Mouse (Mus musculus): ENCODE measurements around the gene Gltpd2. TPM values are rescaled to one million over a fixed set of nuclear protein-coding genes. Genes with fewer than 3 reads are reported as not detected.
A peak's percentile ranks its signal among the peaks of the same experiment; 100 is the strongest.
"Not testable (repeated sequence)": the region's sequence is repeated elsewhere in the genome, so short reads cannot be mapped to it uniquely, and the experiment has no call there.

Gltpd2 gene
- total RNA-seq (2021), result not detected
- long read RNA-seq, experiment 1, result 0 reads
- long read RNA-seq, experiment 2, result 0 reads

DNA sequence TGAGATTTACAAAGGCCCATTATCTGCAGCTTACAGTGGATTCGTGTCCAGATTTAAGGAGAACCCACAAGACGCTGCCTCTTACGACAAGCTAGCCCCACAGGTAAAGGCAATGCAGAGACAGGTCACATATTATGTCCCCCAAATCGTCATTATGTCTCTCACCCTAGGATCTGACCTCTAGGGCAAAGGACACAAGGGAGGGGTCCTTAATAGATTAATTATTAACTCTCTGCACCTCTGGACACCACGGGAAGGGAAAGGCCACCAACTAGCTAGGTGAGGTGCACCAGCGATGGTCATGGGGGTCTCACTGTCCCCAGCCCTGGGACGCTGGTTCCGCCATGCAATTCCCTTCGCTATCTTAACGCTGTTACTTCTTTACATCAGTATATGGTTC lies at the start of gene Gltpd2:
Gene Gltpd2 (plus strand): TSS at position 274 of the 400 bp plus-strand sequence.
- H3K27ac ChIP-seq, result peak within 1 kb of the TSS; percentile 65; the same call in 1 of the 2 replicates
- no peak for TF ChIP-seq CTCF (conservative IDR thresholded peaks at IDR 0.05)
- no peak for DNase-seq (ENCODE audit: low spot score in 2 of 2)
- H3K4me3 ChIP-seq, result peak within 1 kb of the TSS; percentile 42

GRCm38 (mm10) chr11:70469764-70470163 lies 49.2 kb upstream of the Gltpd2 start:
- Histone ChIP-seq H3K27ac (no peak overlapping the region), H3K4me3 (no peak overlapping the region)
- no peak for DNase-seq (ENCODE audit: low spot score in 2 of 2)
- TF ChIP-seq CTCF (conservative IDR thresholded peaks at IDR 0.05), result no peak

DNA sequence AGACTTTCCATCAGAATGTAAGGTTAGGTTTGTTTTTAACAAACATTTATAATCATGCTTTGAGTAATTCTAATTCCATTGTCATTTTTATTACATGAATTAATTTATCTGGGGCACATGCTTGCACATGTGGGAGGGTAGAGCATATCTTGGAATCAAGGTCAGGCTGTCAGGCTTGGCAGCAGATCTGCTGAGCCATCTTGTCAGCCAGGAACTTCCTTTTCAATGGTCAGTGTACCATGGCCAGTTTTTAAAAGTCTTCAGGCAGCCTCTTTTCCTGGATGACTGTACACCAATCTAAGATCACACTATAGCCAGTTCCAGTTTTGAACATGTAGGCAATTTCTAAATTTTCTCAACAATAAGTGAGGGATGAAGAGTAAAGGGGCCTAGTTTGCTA lies 46.3 kb upstream of the Gltpd2 start:
- DNase-seq (ENCODE audit: low spot score in 2 of 2), result no peak
- TF ChIP-seq CTCF (conservative IDR thresholded peaks at IDR 0.05), result no peak
- H3K4me3 ChIP-seq, result no peak overlapping the region
- no peak overlapping the region for H3K27ac ChIP-seq

DNA sequence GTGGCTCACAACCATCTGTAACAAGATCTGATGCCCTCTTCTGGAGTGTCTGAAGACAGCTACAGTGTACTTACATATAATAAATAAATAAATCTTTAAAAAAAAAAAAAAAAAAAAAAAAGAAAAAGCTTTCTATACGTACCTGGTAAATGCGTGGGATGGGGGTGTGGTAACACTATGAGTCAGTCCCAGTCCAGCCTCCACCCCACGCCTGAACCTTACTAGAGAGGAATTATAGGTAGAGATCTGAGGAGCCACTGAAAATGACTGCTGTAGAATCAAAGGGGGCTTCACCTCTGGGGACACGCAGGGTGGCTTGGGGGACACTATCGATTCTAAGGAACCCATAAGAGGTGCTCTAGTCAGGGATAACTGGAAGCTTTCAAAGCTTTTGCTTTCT lies 45.7 kb upstream of the Gltpd2 start:
- H3K27ac ChIP-seq; DNase-seq (ENCODE audit: low spot score in 2 of 2); H3K4me3 ChIP-seq: not testable (repeated sequence)

DNA sequence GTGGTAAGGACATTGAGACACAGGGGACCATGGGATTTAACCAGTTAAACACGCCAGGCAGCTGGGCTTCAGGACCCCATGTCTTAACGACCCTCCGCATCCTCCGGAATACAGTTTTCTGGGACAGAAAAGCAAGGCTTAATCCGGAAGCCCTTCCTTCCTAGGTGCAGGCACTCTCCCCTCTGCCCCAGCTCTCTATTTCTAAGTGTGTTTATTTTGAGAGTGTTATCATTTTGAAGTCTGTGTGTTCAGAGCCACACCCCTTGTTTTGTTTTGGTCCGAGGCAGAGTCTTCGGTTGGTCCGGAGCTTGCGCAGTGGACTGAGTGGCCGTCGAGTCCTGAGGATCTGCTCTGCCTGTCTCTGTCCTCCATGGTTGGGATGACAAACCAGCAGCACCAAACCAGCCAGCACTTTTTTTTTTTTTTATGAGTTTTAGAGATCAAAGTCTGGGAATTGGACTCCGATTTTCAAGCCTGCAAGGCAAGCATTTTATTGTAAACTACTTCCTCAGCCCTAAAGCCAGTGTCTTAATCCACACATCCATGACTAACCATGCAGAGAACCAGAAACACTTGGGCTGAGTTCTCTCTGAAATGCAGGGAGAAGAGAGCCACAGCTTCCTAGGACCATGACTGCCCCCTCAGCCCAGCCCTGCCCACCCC lies 44.0 kb upstream of the Gltpd2 start:
- no peak for TF ChIP-seq CTCF (conservative IDR thresholded peaks at IDR 0.05)
- Histone ChIP-seq H3K27ac (no peak overlapping the region), H3K4me3 (no peak overlapping the region)
- no peak for DNase-seq (ENCODE audit: low spot score in 2 of 2)

DNA sequence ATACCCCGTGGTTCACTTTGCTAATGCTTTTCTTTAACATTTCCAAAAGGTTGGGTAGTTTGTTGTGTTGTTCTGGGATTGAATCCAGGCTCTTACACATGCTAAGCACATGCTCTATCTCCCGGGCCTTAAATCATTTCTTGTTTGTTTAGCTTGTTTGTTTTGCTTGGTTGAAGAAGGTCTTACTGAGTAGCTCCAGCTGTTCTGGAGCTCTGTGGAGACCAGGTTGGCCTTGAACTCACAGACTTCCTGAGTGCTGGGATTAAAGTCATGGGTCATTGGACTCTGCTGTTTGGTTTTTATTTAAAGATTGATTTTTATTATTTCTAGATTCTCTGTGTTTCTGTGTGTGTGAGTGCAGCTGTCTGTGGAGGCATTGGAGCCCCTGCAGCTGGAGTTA lies 33.5 kb upstream of the Gltpd2 start:
- TF ChIP-seq CTCF (conservative IDR thresholded peaks at IDR 0.05), result no peak
- Histone ChIP-seq H3K4me3 (no peak overlapping the region), H3K27ac (no peak overlapping the region)
- DNase-seq (ENCODE audit: low spot score in 2 of 2), result no peak

DNA sequence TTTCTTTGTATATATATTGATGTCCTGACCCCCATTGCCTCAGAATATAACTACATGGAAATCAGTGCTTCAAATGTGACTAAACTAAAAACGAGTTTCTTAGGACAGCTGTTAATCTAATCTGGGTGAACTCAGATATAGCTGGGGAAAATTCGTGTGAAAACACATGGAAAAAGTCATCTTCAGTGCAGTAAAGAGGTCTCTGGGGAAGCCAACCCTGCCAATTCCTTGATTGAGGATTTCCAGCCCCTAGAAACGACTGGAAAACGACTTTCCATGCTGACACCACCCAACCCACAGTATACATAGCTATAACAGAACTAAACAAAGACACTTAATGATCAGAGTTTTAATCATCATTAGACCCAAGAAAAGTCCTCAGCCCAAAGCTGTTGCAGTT lies 31.2 kb upstream of the Gltpd2 start:
- no peak for DNase-seq (ENCODE audit: low spot score in 2 of 2)
- Histone ChIP-seq H3K4me3 (no peak overlapping the region), H3K27ac (no peak overlapping the region)
- no peak for TF ChIP-seq CTCF (conservative IDR thresholded peaks at IDR 0.05)

DNA sequence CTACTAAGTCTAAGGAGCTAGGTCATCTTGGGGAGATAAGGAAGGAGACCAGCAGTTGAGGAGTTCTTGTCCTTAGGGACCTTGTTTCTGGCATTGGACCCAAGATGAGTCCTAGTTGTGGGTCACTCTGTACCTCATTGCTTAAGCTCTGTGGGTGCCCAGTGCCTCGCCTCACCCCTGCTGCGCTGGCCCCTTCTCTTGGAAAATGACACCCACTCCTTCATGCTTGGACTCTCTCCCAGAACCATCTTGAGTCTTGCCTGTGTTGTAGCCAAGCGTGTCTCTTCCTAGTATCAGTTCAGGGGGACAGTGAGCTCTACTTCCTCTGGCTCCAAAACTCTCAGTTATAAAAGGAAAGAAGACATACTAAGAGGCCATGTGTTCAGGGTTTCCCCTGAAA lies 29.9 kb upstream of the Gltpd2 start:
- no peak for DNase-seq (ENCODE audit: low spot score in 2 of 2)
- no peak for TF ChIP-seq CTCF (conservative IDR thresholded peaks at IDR 0.05)
- Histone ChIP-seq H3K27ac (peak overlapping the region; percentile 32; the same call in 1 of the 2 replicates), H3K4me3 (no peak overlapping the region)

DNA sequence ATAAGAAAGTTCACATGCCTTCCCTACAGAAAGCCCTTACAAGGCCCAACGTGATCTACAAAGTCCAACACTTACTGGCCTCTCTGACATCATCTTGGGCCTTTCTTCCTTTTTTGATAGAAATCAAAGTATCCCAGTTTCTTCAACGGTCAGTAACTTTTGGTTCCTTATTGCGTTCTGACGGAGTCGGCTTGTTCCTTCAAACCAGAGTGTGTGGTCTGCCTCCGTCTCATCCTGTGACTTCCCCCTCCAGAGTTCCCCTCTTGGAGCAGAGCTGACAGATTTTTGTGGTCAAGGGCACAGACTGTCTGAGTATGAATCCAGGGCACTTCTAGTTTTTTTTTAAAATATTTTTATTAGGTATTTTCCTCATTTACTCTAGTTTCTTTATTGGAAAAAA lies 29.3 kb upstream of the Gltpd2 start:
- no peak for DNase-seq (ENCODE audit: low spot score in 2 of 2)
- H3K27ac ChIP-seq, result peak overlapping the region; percentile 32; the same call in 1 of the 2 replicates
- no peak overlapping the region for H3K4me3 ChIP-seq
- no peak for TF ChIP-seq CTCF (conservative IDR thresholded peaks at IDR 0.05)

DNA sequence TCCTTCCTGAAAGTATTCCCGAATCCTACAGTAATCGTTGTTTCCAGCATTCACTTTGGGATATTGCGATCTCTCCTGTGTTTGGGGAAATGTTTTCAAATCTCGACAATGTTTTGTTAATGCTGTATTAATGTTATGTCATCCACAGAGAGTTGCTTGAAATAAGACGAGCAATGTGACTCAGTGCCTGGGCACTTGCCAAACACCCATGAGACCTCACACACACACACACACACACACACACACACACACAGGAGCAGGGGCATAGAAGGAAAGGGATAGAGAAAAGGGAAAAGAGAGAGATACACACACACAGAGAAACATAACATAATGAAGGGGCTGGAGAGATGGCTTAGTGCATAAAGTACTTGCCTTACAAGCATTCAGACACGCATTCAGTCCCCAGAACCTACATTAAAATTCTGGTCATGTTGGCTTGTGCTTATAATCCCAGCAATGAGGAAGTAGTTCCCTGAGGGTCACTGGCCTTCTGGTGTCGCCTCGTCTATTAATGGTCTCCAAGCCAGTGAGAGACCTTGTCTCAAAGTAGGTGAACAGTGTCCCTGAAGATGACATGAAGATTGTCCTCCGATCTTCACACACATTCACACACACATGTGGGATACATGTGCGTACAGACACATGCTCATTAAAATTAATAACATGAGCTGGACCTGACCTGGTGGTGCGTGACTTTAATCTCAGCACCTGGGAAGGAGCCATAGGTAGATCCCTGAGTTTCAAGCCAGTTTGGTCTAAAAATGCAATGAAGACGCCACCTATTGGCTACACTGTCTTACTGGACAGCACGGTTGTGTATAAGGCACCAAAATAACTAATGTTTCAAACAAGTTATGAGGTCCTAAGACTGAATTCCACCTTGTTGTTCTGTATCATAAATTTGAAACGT lies 19.2 kb upstream of the Gltpd2 start:
- TF ChIP-seq CTCF (conservative IDR thresholded peaks at IDR 0.05), result peak; percentile 73
- no peak for DNase-seq (ENCODE audit: low spot score in 2 of 2)
- Histone ChIP-seq H3K4me3 (no peak overlapping the region), H3K27ac (no peak overlapping the region)

DNA sequence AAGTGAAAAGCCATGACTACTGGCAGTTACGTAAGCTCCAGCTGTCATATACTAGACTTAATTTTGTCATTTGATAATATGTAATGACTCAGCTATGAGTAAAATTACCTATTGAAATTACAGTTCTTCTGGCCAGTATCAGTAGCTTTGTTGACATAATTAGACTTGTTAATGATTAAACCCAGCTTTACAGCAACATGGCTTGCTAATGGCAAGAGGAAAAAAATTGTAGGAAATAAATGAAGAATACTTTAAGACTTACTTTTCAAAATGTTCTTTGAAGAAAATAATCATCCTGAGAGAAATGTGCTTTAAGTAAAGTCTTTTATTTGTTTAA lies 18.6 kb upstream of the Gltpd2 start:
- no peak overlapping the region for H3K27ac ChIP-seq
- no peak for TF ChIP-seq CTCF (conservative IDR thresholded peaks at IDR 0.05)
- no peak for DNase-seq (ENCODE audit: low spot score in 2 of 2)
- no peak overlapping the region for H3K4me3 ChIP-seq

DNA sequence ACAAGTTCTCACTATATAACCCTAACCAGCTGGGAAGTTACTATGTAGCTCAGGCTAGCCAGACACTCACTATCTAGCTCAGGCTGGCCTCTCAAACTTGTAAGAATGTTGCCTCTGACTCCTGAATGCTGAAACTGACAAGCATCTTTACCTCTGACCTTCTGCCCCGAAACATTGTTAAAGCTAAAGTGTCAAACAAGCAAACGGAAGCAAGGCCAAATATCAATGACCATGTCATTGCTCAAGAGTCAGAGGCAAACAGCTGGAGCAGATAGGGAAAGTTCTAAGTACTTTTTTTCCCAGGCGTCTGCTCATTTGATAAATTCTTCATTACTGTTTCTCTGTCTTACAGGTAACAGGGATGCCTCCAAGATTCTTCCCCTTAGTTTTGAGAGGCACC lies 17.0 kb upstream of the Gltpd2 start:
- no peak overlapping the region for H3K27ac ChIP-seq
- DNase-seq (ENCODE audit: low spot score in 2 of 2), result no peak
- no peak overlapping the region for H3K4me3 ChIP-seq
- no peak for TF ChIP-seq CTCF (conservative IDR thresholded peaks at IDR 0.05)

DNA sequence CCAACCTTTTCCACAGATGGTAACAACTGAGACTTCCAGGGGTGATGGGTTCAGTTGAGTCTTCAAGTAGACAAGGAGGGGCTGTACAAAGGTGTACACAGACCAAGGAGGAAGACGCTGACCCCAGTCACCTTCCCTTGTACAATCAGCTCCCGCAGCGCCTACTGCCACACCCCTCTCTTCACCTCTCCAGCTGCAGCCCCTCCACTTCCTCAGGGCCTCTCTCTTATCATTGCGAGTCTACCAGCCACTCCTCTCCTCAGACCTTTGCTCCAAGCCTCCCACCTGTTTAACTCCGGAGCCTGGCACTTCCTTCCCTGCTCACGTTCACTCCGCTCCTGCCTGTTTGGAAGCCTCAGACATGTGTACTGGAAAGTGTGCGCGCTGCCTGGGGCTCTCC lies 14.0 kb upstream of the Gltpd2 start, which contains the start of gene Tm4sf5:
Gene Tm4sf5 (plus strand): TSS at position 275 of the 400 bp plus-strand sequence.
- TF ChIP-seq CTCF (conservative IDR thresholded peaks at IDR 0.05), result no peak
- no peak for DNase-seq (ENCODE audit: low spot score in 2 of 2)
- H3K4me3 ChIP-seq, result no peak within 1 kb of the TSS
- H3K27ac ChIP-seq, result no peak within 1 kb of the TSS
